Comparison of ENCODE assay signal across 8 mouse cellular contexts in genomic region chr4:154141009-154141867, GRCm38 (mm10). TPM values are rescaled to one million over a fixed set of nuclear protein-coding genes. Genes with fewer than 3 reads are reported as not detected.
DNase-seq lines count a peak whose midpoint lies in the region; ATAC-seq and TF ChIP-seq lines count a peak whose summit lies in the region.

No protein-coding gene starts in this region.

- no peaks in the 10 kb centered on the region for H3K9me3 ChIP-seq in heart, embryonic 16.5 days (replicated peaks; ENCODE audit: control insufficient read depth, low read length)
- no peaks in the 10 kb centered on the region for H3K9me3 ChIP-seq in hindbrain, embryonic 16.5 days (ENCODE audit: control insufficient read depth, low read length)

- peaks cover 7% of the 10 kb centered on the region for H3K79me2 ChIP-seq in myocyte (ENCODE audit: control insufficient read depth, insufficient read depth)

- H3K4me3 ChIP-seq in heart, embryonic 16.5 days (ENCODE audit: low read length), result peak overlapping the region; percentile 94
- peak overlapping the region; percentile 8 for H3K4me3 ChIP-seq in cortical plate, adult 2 months (ENCODE audit: insufficient read depth, low read length)
- peak overlapping the region; percentile 86 for H3K4me3 ChIP-seq in hindbrain, embryonic 16.5 days (ENCODE audit: low read length)
- peak overlapping the region; percentile 52 for H3K4me3 ChIP-seq in myocyte
- H3K4me3 ChIP-seq in left cerebral cortex, adult 2 months, result no peak overlapping the region

- peaks cover 24% of the 10 kb centered on the region for H3K4me1 ChIP-seq in heart, embryonic 16.5 days (ENCODE audit: control insufficient read depth, insufficient read depth, low read length)
- no peaks in the 10 kb centered on the region; the same call in none of the 2 replicates for H3K4me1 ChIP-seq in cortical plate, adult 2 months (ENCODE audit: control insufficient read depth, insufficient read depth, low read length)
- H3K4me1 ChIP-seq in hindbrain, embryonic 16.5 days (ENCODE audit: control insufficient read depth, insufficient read depth, low read depth, low read length), result peaks cover 30% of the 10 kb centered on the region

- H3ac ChIP-seq in myocyte (ENCODE audit: control insufficient read depth, insufficient read length), result no peak overlapping the region

- H3K27ac ChIP-seq in heart, embryonic 16.5 days (ENCODE audit: low read length), result no peak overlapping the region
- H3K27ac ChIP-seq in cortical plate, adult 2 months (ENCODE audit: insufficient read depth, low read length), result no peak overlapping the region
- no peak overlapping the region for H3K27ac ChIP-seq in hindbrain, embryonic 16.5 days (ENCODE audit: low read depth, low read length)
- no peak overlapping the region for H3K27ac ChIP-seq in left cerebral cortex, adult 2 months

- H3K27me3 ChIP-seq in heart, embryonic 16.5 days (ENCODE audit: control insufficient read depth, insufficient read depth, low read length), result peaks cover 52% of the 10 kb centered on the region
- H3K27me3 ChIP-seq in hindbrain, embryonic 16.5 days (replicated peaks; ENCODE audit: control insufficient read depth, insufficient read depth, low read length), result peaks cover 38% of the 10 kb centered on the region
- peaks cover 42% of the 10 kb centered on the region for H3K27me3 ChIP-seq in myocyte (ENCODE audit: control insufficient read depth, insufficient read depth, insufficient read length)

- intact Hi-C loops in heart, postnatal 36 days (cut with DNase I), result no loop called here
- intact Hi-C loops in left cerebral cortex, adult 2 months (cut with DNase I), result no loop called here

- no peak overlapping the region for H3K9ac ChIP-seq in heart, embryonic 16.5 days (ENCODE audit: low read length)
- H3K9ac ChIP-seq in hindbrain, embryonic 16.5 days (ENCODE audit: low read depth, low read length), result no peak overlapping the region

- no peak for TF ChIP-seq POLR2A in cortical plate, adult 2 months (IDR thresholded peaks at IDR 0.05; ENCODE audit: extremely low read depth, insufficient read depth, low read length)
- no peak for TF ChIP-seq POLR2A in myocyte (IDR thresholded peaks at IDR 0.05; ENCODE audit: insufficient read length, low read depth)

- peaks cover 2% of the 10 kb centered on the region; the same call in 1 of the 2 replicates for H3K36me3 ChIP-seq in heart, embryonic 16.5 days (ENCODE audit: control insufficient read depth, insufficient read depth)
- no peaks in the 10 kb centered on the region for H3K36me3 ChIP-seq in hindbrain, embryonic 16.5 days (ENCODE audit: control insufficient read depth, insufficient read depth, low read length)
- no peaks in the 10 kb centered on the region for H3K36me3 ChIP-seq in myocyte (ENCODE audit: control insufficient read depth, insufficient read depth)

- 3% methylated on average over 42 of the region's 42 CpGs for WGBS in heart, embryonic 16.5 days
- 1% methylated on average over 42 of the region's 42 CpGs for WGBS in hindbrain, embryonic 16.5 days

- H3K4me2 ChIP-seq in heart, embryonic 16.5 days (ENCODE audit: low read depth, low read length), result peak overlapping the region; percentile 72
- H3K4me2 ChIP-seq in hindbrain, embryonic 16.5 days (ENCODE audit: low read length), result peak overlapping the region; percentile 95
- H3K4me2 ChIP-seq in myocyte (ENCODE audit: low read depth), result peak overlapping the region; percentile 80

- no peak for ATAC-seq in heart, embryonic 16.5 days (replicated peaks; ENCODE audit: extremely low read depth, insufficient read depth, low FRiP score)
- ATAC-seq in hindbrain, embryonic 16.5 days, result no peak

- no peak for TF ChIP-seq CTCF in cortical plate, adult 2 months (IDR thresholded peaks at IDR 0.05; ENCODE audit: extremely low read depth, insufficient read depth, low read length)
- no peak for TF ChIP-seq CTCF in left cerebral cortex, adult 2 months (IDR thresholded peaks at IDR 0.05)

- DNase-seq in heart, postnatal 36 days, result no peak
- no peak for DNase-seq in left cerebral cortex, adult 2 months (ENCODE audit: extremely low spot score in 1 of 2, low spot score in 2 of 2)
- DNase-seq in layer of hippocampus, postnatal 25 days (ENCODE audit: extremely low spot score in 1 of 2, low spot score in 1 of 2), result no peak
- no peak for DNase-seq in right cerebral cortex, adult 2 months (ENCODE audit: low spot score in 2 of 2)

TF ChIP-seq in myocyte, 11 proteins besides CTCF, POLR2A, EP300 and RAD21:
- no peak for TF ChIP-seq POLR2AphosphoS2 (IDR thresholded peaks at IDR 0.05; ENCODE audit: insufficient read length, low read depth)
- no peak for TF ChIP-seq MYOD1 (IDR thresholded peaks at IDR 0.05; ENCODE audit: control insufficient read depth in 1 of 3, insufficient read length in 2 of 3, low read depth in 2 of 3)
- TF ChIP-seq REST (IDR thresholded peaks at IDR 0.05; ENCODE audit: insufficient read depth, insufficient read length), result no peak
- TF ChIP-seq TCF12 (IDR thresholded peaks at IDR 0.05; ENCODE audit: insufficient read depth, poor library complexity, severe bottlenecking), result no peak
- no peak for TF ChIP-seq MYOG (IDR thresholded peaks at IDR 0.05; ENCODE audit: control insufficient read depth in 1 of 3, insufficient read depth in 1 of 3, insufficient read length in 2 of 3, low read depth in 2 of 3)
- TF ChIP-seq SRF (IDR thresholded peaks at IDR 0.05; ENCODE audit: control insufficient read depth, insufficient read length, low read depth), result no peak
- TF ChIP-seq E2F4 (IDR thresholded peaks at IDR 0.05; ENCODE audit: insufficient read depth), result no peak
- no peak for TF ChIP-seq MAX (IDR thresholded peaks at IDR 0.05; ENCODE audit: low read depth)
- TF ChIP-seq TCF3 (IDR thresholded peaks at IDR 0.05; ENCODE audit: insufficient read length, low read depth), result no peak
- TF ChIP-seq CEBPB (IDR thresholded peaks at IDR 0.05; ENCODE audit: insufficient read depth, poor library complexity, severe bottlenecking), result no peak
- TF ChIP-seq USF1 (IDR thresholded peaks at IDR 0.05; ENCODE audit: low read depth), result no peak
TF ChIP-seq in myocyte: peak in this region for 0.

RNA-seq across cellular contexts. Expression of gene Wrap73, which starts 0.9 kb away (rescaled TPM):
- polyA plus RNA-seq in heart, embryonic 16.5 days (2015; fragmentation: Nextera tagmentation; extraction: Ambion mirVana), result 23.5 and 24.4 TPM in 2 replicates
- total RNA-seq in heart, postnatal 36 days (2021), result 10 to 100 TPM; 10.8 to 15.0 TPM
- polyA plus RNA-seq in cortical plate, adult 2 months (2012; rRNA removed), result 34.3 and 35.7 TPM in 2 replicates
- 45.2 and 45.4 TPM in 2 replicates for polyA plus RNA-seq in hindbrain, embryonic 16.5 days (2015; fragmentation: Nextera tagmentation; extraction: Ambion mirVana)
- 23.8 TPM for polyA plus RNA-seq in myocyte (2012; fragmentation: generic; extraction: Trizol)
- total RNA-seq in left cerebral cortex, adult 2 months (2021), result 10 to 100 TPM; 29.4 to 35.2 TPM
- total RNA-seq in layer of hippocampus, postnatal 25 days (2021), result 10 to 100 TPM; 30.5 to 36.0 TPM

RNA-seq across cellular contexts. Expression of gene Trp73, which starts 1.2 kb away (rescaled TPM):
- polyA plus RNA-seq in heart, embryonic 16.5 days (2015; fragmentation: Nextera tagmentation; extraction: Ambion mirVana), result 0.20 and 0.31 TPM in 2 replicates
- not detected for total RNA-seq in heart, postnatal 36 days (2021)
- polyA plus RNA-seq in cortical plate, adult 2 months (2012; rRNA removed), result 0.51 and 0.54 TPM in 2 replicates
- 0.84 and 1.3 TPM in 2 replicates for polyA plus RNA-seq in hindbrain, embryonic 16.5 days (2015; fragmentation: Nextera tagmentation; extraction: Ambion mirVana)
- not detected for polyA plus RNA-seq in myocyte (2012; fragmentation: generic; extraction: Trizol)
- total RNA-seq in left cerebral cortex, adult 2 months (2021), result 1 to 10 TPM in 1 of 2 experiments, under 1 TPM in 1; 0.41 to 1.1 TPM
- 1 to 10 TPM; 2.4 to 3.1 TPM for total RNA-seq in layer of hippocampus, postnatal 25 days (2021)

RNA-seq across cellular contexts. Expression of gene Tprgl, which starts 19.2 kb away (rescaled TPM):
- polyA plus RNA-seq in heart, embryonic 16.5 days (2015; fragmentation: Nextera tagmentation; extraction: Ambion mirVana), result 143 and 147 TPM in 2 replicates
- 100 to 1,000 TPM; 132 to 136 TPM for total RNA-seq in heart, postnatal 36 days (2021)
- 235 and 239 TPM in 2 replicates for polyA plus RNA-seq in cortical plate, adult 2 months (2012; rRNA removed)
- 227 and 242 TPM in 2 replicates for polyA plus RNA-seq in hindbrain, embryonic 16.5 days (2015; fragmentation: Nextera tagmentation; extraction: Ambion mirVana)
- polyA plus RNA-seq in myocyte (2012; fragmentation: generic; extraction: Trizol), result 96.8 TPM
- total RNA-seq in left cerebral cortex, adult 2 months (2021), result 100 to 1,000 TPM; 162 to 168 TPM
- total RNA-seq in layer of hippocampus, postnatal 25 days (2021), result 100 to 1,000 TPM; 170 to 189 TPM

RNA-seq across cellular contexts. Expression of gene Megf6, which starts 29.3 kb away (rescaled TPM):
- 33.8 and 38.8 TPM in 2 replicates for polyA plus RNA-seq in heart, embryonic 16.5 days (2015; fragmentation: Nextera tagmentation; extraction: Ambion mirVana)
- total RNA-seq in heart, postnatal 36 days (2021), result 1 to 10 TPM; 5.4 to 8.0 TPM
- 3.0 TPM in 2 replicates for polyA plus RNA-seq in cortical plate, adult 2 months (2012; rRNA removed)
- 10.3 and 11.0 TPM in 2 replicates for polyA plus RNA-seq in hindbrain, embryonic 16.5 days (2015; fragmentation: Nextera tagmentation; extraction: Ambion mirVana)
- not detected for polyA plus RNA-seq in myocyte (2012; fragmentation: generic; extraction: Trizol)
- total RNA-seq in left cerebral cortex, adult 2 months (2021), result 1 to 10 TPM; 4.3 to 5.5 TPM
- 1 to 10 TPM; 4.9 to 5.6 TPM for total RNA-seq in layer of hippocampus, postnatal 25 days (2021)
